Mouse (Mus musculus) gonadal fat pad, adult 2 months (tissue): ENCODE results near the gene Pdcd4. TPM values are rescaled to one million over a fixed set of nuclear protein-coding genes. Genes with fewer than 3 reads are reported as not detected.

Experiments used
- DNase-seq: peaks from one replicate; pipeline ENCODE4 v3.0.0-alpha.2; 2012; ENCODE audit warnings: low read depth
- polyA plus RNA-seq: library from polyadenylated mRNA; depleted of rRNA; stranded (reverse); fragments of >200 nt; gene quantifications from 2 replicates; pipeline ENCODE4 v1.2.3, GENCODE M21; 2012

Pdcd4 gene
- polyA plus RNA-seq, 1 experiment, result 12.4 TPM

- no peak for DNase-seq
Observed at GRCm38 (mm10) chr19:53871502-53871901, 20.5 kb upstream of the Pdcd4 start.

- DNase-seq, result no peak
Observed at GRCm38 (mm10) chr19:53872994-53873713, 18.9 kb upstream of the Pdcd4 start.

DNA sequence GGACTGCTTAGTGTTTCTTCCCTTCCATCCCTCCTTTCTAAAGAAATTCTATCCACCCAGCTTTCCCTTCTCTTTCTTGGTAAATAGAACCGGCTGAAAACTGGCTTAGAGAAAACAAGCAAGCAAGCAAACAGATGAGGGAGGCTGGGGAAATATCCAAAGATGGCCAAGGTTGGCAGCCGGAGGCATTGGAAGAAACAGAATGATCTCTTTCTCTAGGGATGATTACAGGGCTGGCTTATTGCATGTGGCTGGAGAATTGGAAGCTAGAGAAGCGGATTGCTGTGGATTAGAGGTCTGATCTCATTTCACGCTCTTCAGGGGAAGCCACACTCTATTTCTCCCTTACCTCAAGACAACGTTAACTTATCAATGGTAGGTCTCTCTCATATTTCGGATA lies 16.8 kb upstream of the Pdcd4 start:
- DNase-seq, result no peak

DNA sequence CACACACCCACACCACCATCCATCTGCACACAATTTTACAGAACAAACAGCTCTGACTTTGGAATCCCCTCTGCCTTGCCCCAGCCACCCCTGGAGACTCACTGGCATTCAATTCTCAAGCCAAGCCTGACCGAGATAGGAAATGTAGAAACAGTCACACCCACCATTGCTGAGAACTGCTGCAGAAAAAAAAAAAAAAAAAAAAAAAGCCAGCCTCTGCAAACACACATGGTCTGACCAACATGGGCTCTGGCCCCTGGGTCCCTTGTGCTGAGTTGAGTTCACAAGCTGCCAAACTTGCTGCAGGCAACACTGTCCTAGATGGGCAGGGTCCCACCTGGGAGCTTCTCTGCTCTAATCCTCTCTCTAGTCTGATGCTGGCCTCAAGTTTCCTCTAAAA lies 14.3 kb upstream of the Pdcd4 start:
- DNase-seq, result no peak

- DNase-seq, result no peak
Observed at GRCm38 (mm10) chr19:53880460-53880859, 11.6 kb upstream of the Pdcd4 start.

GRCm38 (mm10) chr19:53881786-53882185 lies 10.2 kb upstream of the Pdcd4 start:
- no peak for DNase-seq

DNA sequence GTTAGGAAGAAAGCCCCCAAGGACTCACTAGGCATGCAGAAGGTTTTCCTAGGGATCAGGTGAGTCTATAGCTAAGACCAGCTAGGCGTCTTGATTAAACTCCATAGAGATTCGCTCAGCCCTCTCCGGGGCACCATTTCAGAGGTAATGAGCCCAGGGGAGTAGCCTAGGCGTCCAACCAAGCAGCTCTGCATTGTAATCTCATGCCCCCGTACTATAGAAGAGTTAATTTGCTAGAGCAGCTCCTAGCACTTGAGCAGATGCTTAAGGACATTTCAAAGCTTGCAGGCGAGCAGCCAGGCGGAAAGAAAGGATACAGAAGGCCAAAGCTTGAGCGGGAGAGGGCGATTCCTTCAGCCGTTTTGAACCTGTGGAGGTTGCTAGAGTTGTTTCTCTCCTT lies 6.6 kb upstream of the Pdcd4 start:
- no peak for DNase-seq

DNA sequence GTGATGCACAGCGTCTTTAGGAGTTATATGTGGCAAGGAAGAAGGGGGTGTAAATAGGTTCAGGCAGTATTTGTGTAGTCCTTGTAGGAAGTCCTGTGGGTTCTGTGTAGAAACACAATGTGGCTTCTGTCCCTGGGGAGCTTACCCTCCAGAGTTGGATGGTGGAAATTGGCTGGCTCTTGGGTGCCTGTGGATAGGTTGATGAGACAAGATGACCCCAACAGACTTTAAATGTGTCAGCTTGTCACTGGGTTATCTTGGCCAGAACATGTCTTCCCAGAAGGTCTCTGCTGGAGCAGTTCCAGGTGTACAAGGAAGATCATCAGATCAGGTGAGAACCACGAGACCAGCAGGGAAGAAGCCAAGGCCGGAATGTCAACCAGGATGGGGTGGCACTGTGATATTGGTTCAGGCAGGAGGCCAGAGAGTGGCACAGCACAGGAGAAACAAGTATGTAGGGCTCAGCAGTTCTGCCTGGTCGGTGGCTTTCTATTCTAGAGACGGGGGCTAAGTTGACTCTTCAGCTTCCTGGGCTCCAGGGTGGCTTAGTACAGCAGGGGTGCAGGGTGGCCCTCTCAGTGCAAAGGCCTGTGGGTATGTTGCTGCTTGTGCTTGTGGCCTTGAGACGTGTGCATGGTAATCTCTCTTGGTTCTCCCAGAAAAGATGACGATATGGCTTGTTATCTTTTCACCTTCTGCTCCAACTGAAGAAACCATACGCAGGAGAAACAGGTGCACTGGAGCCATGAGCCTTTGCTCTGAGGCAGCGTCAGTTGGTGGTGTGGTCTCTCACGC lies 5.3 kb upstream of the Pdcd4 start:
- DNase-seq, result no peak

GRCm38 (mm10) chr19:53887822-53888221 lies 4.2 kb upstream of the Pdcd4 start:
- no peak for DNase-seq

- no peak for DNase-seq
Observed at GRCm38 (mm10) chr19:53888331-53888730, 3.7 kb upstream of the Pdcd4 start.

GRCm38 (mm10) chr19:53889555-53889954 lies 2.5 kb upstream of the Pdcd4 start:
- DNase-seq, result no peak

DNA sequence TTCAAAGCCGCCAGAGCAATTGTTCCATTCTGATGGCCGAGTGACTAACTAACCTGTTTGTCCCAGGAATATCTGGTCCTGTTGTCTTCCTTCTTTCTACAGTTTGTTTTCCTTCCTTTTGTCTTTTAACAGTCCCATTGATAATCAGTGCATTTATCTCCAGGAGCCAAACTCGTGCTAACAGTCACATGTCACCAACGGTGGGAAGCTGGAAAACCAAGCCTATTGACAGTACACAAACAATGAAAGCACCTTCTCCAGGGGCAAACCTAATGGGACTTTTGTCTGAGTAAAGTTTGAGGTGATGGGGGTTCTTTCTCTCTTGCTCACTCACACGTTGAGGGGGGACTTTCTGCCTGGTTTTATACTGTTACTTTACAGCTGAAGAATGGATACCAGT lies 1.8 kb upstream of the Pdcd4 start:
- DNase-seq, result no peak

GRCm38 (mm10) chr19:53890781-53891251 lies 1.2 kb upstream of the Pdcd4 start:
- DNase-seq, result no peak

- DNase-seq, result no peak
Observed at GRCm38 (mm10) chr19:53891569-53891968, 462 bp upstream of the Pdcd4 start.

DNA sequence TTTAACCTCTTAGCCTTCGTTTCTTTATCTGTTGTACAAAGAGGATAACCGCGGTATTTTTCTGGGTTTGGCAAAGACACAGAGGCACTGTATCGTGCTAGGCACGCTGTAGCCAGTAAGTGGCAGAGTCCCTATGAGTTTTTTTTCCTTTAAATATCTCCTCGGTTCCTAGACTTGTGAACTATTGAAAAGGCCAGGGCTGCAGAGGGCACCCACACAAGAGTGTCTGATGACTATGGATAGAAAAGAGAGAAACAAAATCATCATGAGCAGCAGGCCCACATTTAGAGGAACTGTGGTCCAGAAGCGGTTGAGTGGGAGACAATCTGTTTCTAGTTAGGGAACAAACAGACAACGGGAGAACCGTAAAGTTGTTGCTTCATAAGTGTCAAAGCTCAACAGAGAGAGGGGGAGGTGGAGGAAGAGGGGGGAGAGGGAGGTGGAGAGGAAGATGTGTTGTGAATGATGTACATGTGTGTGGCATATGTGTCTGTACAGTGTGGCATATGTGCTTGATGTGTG lies 868 bp downstream of the Pdcd4 start:
- no peak for DNase-seq

DNA sequence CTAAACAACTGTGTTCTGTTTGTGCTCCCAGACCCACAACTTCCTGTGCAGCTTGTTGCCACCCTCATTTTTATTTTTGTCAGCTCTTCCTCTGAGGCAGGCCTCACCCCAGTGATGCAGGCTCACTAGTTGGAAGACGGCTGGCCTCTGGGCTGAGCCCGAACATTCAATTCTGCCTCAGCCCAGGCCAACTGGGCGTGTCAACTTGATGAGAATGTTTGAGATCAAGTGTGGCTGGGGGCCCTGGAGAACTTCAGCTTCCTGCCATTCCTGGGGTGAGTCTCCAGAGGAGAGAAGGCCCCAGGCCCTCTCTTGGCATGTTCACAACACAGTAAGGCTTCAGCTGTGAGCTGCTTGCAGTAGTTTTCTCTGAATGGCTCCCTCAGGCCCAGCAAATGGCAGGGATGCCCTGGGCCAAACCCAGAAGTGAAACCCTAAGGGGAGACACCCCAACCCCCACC lies 1.7 kb downstream of the Pdcd4 start:
- no peak for DNase-seq

DNA sequence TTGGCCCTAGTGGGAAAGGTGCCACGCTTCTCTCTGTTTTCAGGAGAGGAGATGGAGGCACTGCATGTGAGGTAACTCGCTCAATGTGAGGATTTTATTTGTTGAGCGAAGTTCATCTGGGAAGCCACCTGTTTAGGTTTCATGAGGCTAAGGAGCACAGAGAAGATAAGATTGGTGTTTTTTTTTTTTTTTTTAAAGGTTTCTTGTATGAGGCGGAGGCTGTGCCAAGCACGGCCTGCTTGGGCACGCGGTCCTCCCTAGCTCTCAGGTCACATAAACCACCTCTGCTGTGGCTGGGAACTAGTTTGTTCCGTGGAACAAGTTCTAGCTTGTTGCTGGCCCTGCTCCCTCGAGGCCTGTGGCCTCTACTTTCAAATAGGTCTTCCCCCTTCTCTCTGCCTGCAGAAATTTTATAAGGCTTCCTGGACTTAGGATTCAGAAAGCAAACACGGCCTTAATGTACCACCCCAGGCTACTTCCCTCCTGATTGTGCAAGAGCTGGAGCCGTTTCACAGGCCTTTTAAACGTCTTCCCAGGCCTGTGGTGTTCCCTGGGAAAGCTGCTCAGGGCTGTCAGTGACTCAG lies 2.6 kb downstream of the Pdcd4 start:
- peak; percentile 99 for DNase-seq

DNA sequence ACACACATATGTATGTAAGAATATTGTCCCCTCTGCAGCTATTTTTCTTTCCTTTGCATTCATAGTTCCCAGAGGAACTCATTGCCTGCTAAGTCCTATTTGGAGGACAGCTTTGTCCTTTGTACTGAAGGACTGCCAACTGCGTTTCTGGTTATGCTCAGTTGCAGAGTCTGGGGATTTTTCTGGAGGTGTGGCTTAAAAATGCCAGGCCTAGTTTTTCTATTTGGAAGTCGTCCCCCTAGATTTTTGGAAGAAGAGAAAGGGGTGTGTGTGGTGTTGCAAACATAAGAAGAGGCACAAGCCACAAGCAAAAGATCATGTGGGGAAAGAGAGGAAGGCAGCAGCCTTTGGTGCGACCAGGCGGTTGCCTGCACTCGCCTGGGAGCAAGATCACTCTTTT lies 6.0 kb downstream of the Pdcd4 start:
- DNase-seq, result no peak

- DNase-seq, result no peak
Observed at GRCm38 (mm10) chr19:53898498-53898897, 6.5 kb downstream of the Pdcd4 start.

GRCm38 (mm10) chr19:53898970-53899900 lies 7.2 kb downstream of the Pdcd4 start:
- no peak for DNase-seq

DNA sequence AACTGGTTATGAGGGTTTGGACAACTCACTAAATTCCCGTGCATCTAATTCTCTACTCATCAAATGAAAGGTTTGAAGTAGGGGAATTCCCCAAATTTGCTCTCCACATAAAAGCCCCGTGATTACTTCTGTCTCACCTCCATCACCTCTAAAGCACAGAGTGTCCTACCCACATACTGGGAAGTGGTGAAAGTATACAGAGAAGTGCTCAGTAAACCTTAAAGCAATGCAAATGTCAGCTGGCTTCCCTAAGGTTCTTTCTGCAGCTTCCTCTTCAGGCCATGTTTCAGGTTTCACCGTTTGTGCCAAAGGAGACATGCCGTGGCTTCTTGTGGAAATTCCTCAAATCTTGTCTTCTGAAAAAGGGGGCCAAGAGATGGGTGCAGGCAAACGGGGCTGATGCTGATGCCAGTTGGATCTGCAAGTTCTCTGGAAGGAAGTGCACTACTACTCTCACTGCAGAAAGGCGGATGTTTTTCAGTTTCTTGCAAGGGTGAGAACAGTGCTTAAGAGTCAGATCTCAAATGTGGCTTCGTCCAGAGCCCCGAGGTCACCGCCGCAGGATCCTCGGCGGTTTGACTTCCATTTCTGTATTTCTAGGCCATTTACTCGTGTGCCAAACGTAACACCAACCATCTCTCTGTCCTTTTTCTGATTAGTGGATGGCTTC lies 8.0 kb downstream of the Pdcd4 start:
- no peak for DNase-seq
